Mouse (Mus musculus) small intestine, adult 2 months (tissue): ENCODE results near the gene Bmx.

Experiments
- CTCF ChIP-seq: fragments of 200-500 bp; IDR thresholded peaks from 2 replicates; pipeline ENCODE4 v1.5.1; 2012; ENCODE audit warnings: low read depth, mild to moderate bottlenecking, control low read depth, inconsistent platforms, low read length, moderate library complexity, mixed read lengths; ENCODE audit not compliant: insufficient replicate concordance, insufficient read length; ENCODE audit errors: extremely low read depth
- POLR2A ChIP-seq: fragments of 200-500 bp; IDR thresholded peaks from 2 replicates; pipeline ENCODE4 v1.6.1; 2012; ENCODE audit warnings: low read depth, mild to moderate bottlenecking, control low read depth, inconsistent platforms, low read length, moderate library complexity

- TF ChIP-seq CTCF (no peak), POLR2A (no peak)
These were observed 112.3 kb downstream of the Bmx start for GRCm38 (mm10) chrX:164145463-164146250.
